Mouse (Mus musculus): ENCODE results near the gene Wfdc6b. TPM values are rescaled to one million over a fixed set of nuclear protein-coding genes. Genes with fewer than 3 reads are reported as not detected.

The Wfdc6b gene
- polyA plus RNA-seq, 1 experiment: not detected

GRCm38 (mm10) chr2:164593494-164593893 lies 19.8 kb upstream of the Wfdc6b start, which contains the start of gene Eppin:
Gene Eppin (minus strand): TSS chr2:164593594.
- H3K4me3 ChIP-seq (ENCODE audit: control insufficient read depth, insufficient read depth, low read length): no peak within 1 kb of the TSS
- no peaks in the 10 kb centered on the region for H3K27me3 ChIP-seq (ENCODE audit: control insufficient read depth, insufficient read depth, low read length)
- WGBS: 82% methylated on average over 4 of the region's 4 CpGs
- no peaks in the 10 kb centered on the region for H3K36me3 ChIP-seq (ENCODE audit: control insufficient read depth, insufficient read depth, low read length)
- H3K4me1 ChIP-seq (replicated peaks; ENCODE audit: control insufficient read depth, insufficient read depth, low read length): no peaks in the 10 kb centered on the region
- H3K27ac ChIP-seq (ENCODE audit: control insufficient read depth, insufficient read depth, low read length): no peak within 1 kb of the TSS
- DNase-seq: no peak
- TF ChIP-seq POLR2A (IDR thresholded peaks at IDR 0.05; ENCODE audit: control insufficient read depth, extremely low read depth, insufficient read depth, low read length, poor library complexity): no peak
- TF ChIP-seq CTCF (IDR thresholded peaks at IDR 0.05; ENCODE audit: borderline replicate concordance, control insufficient read depth, extremely low read depth, insufficient read depth, low read length, poor library complexity): no peak

- Histone ChIP-seq H3K36me3 (ENCODE audit: control insufficient read depth, insufficient read depth, low read length) (no peaks in the 10 kb centered on the region), H3K4me1 (replicated peaks; ENCODE audit: control insufficient read depth, insufficient read depth, low read length) (no peaks in the 10 kb centered on the region), H3K27me3 (ENCODE audit: control insufficient read depth, insufficient read depth, low read length) (no peaks in the 10 kb centered on the region), H3K27ac (ENCODE audit: control insufficient read depth, insufficient read depth, low read length) (no peak overlapping the region), H3K4me3 (ENCODE audit: control insufficient read depth, insufficient read depth, low read length) (no peak overlapping the region)
- TF ChIP-seq CTCF (IDR thresholded peaks at IDR 0.05; ENCODE audit: borderline replicate concordance, control insufficient read depth, extremely low read depth, insufficient read depth, low read length, poor library complexity): no peak
- TF ChIP-seq POLR2A (IDR thresholded peaks at IDR 0.05; ENCODE audit: control insufficient read depth, extremely low read depth, insufficient read depth, low read length, poor library complexity): no peak
- no peak for DNase-seq
- WGBS: 63% methylated on average over 3 of the region's 3 CpGs
These were observed 13.1 kb upstream of the Wfdc6b start for GRCm38 (mm10) chr2:164600179-164600578.

GRCm38 (mm10) chr2:164603482-164603881 lies 9.8 kb upstream of the Wfdc6b start:
- no peaks in the 10 kb centered on the region for H3K27me3 ChIP-seq (ENCODE audit: control insufficient read depth, insufficient read depth, low read length)
- H3K36me3 ChIP-seq (ENCODE audit: control insufficient read depth, insufficient read depth, low read length): no peaks in the 10 kb centered on the region
- 95% methylated on average over 3 of the region's 3 CpGs for WGBS
- TF ChIP-seq CTCF (IDR thresholded peaks at IDR 0.05; ENCODE audit: borderline replicate concordance, control insufficient read depth, extremely low read depth, insufficient read depth, low read length, poor library complexity) (no peak), POLR2A (IDR thresholded peaks at IDR 0.05; ENCODE audit: control insufficient read depth, extremely low read depth, insufficient read depth, low read length, poor library complexity) (no peak)
- no peak overlapping the region for H3K4me3 ChIP-seq (ENCODE audit: control insufficient read depth, insufficient read depth, low read length)
- no peak for DNase-seq
- no peaks in the 10 kb centered on the region for H3K4me1 ChIP-seq (replicated peaks; ENCODE audit: control insufficient read depth, insufficient read depth, low read length)
- H3K27ac ChIP-seq (ENCODE audit: control insufficient read depth, insufficient read depth, low read length): no peak overlapping the region

GRCm38 (mm10) chr2:164604411-164604810 lies 8.9 kb upstream of the Wfdc6b start:
- H3K4me3 ChIP-seq (ENCODE audit: control insufficient read depth, insufficient read depth, low read length): no peak overlapping the region
- DNase-seq: no peak
- no peaks in the 10 kb centered on the region for H3K27me3 ChIP-seq (ENCODE audit: control insufficient read depth, insufficient read depth, low read length)
- H3K36me3 ChIP-seq (ENCODE audit: control insufficient read depth, insufficient read depth, low read length): no peaks in the 10 kb centered on the region
- no peak overlapping the region for H3K27ac ChIP-seq (ENCODE audit: control insufficient read depth, insufficient read depth, low read length)
- H3K4me1 ChIP-seq (replicated peaks; ENCODE audit: control insufficient read depth, insufficient read depth, low read length): no peaks in the 10 kb centered on the region
- TF ChIP-seq POLR2A (IDR thresholded peaks at IDR 0.05; ENCODE audit: control insufficient read depth, extremely low read depth, insufficient read depth, low read length, poor library complexity) (no peak), CTCF (IDR thresholded peaks at IDR 0.05; ENCODE audit: borderline replicate concordance, control insufficient read depth, extremely low read depth, insufficient read depth, low read length, poor library complexity) (no peak)
- 91% methylated on average over 8 of the region's 8 CpGs for WGBS

- TF ChIP-seq POLR2A (IDR thresholded peaks at IDR 0.05; ENCODE audit: control insufficient read depth, extremely low read depth, insufficient read depth, low read length, poor library complexity) (no peak), CTCF (IDR thresholded peaks at IDR 0.05; ENCODE audit: borderline replicate concordance, control insufficient read depth, extremely low read depth, insufficient read depth, low read length, poor library complexity) (no peak)
- WGBS: 72% methylated on average over 6 of the region's 6 CpGs
- no peaks in the 10 kb centered on the region for H3K27me3 ChIP-seq (ENCODE audit: control insufficient read depth, insufficient read depth, low read length)
- DNase-seq: no peak
- H3K27ac ChIP-seq (ENCODE audit: control insufficient read depth, insufficient read depth, low read length): no peak overlapping the region
- no peak overlapping the region for H3K4me3 ChIP-seq (ENCODE audit: control insufficient read depth, insufficient read depth, low read length)
- H3K4me1 ChIP-seq (replicated peaks; ENCODE audit: control insufficient read depth, insufficient read depth, low read length): no peaks in the 10 kb centered on the region
- no peaks in the 10 kb centered on the region for H3K36me3 ChIP-seq (ENCODE audit: control insufficient read depth, insufficient read depth, low read length)
These were observed 4.5 kb upstream of the Wfdc6b start for GRCm38 (mm10) chr2:164608781-164609180.

GRCm38 (mm10) chr2:164615386-164615785 lies 2.1 kb downstream of the Wfdc6b start:
- no peaks in the 10 kb centered on the region for H3K36me3 ChIP-seq (ENCODE audit: control insufficient read depth, insufficient read depth, low read length)
- DNase-seq: no peak
- TF ChIP-seq CTCF (IDR thresholded peaks at IDR 0.05; ENCODE audit: borderline replicate concordance, control insufficient read depth, extremely low read depth, insufficient read depth, low read length, poor library complexity): no peak
- TF ChIP-seq POLR2A (IDR thresholded peaks at IDR 0.05; ENCODE audit: control insufficient read depth, extremely low read depth, insufficient read depth, low read length, poor library complexity): no peak
- no peaks in the 10 kb centered on the region for H3K27me3 ChIP-seq (ENCODE audit: control insufficient read depth, insufficient read depth, low read length)
- H3K27ac ChIP-seq (ENCODE audit: control insufficient read depth, insufficient read depth, low read length): no peak overlapping the region
- no peaks in the 10 kb centered on the region for H3K4me1 ChIP-seq (replicated peaks; ENCODE audit: control insufficient read depth, insufficient read depth, low read length)
- 94% methylated on average over 3 of the region's 3 CpGs for WGBS
- no peak overlapping the region for H3K4me3 ChIP-seq (ENCODE audit: control insufficient read depth, insufficient read depth, low read length)

GRCm38 (mm10) chr2:164619050-164619449 lies 5.7 kb downstream of the Wfdc6b start:
- WGBS: 92% methylated on average over 5 of the region's 5 CpGs

More at GRCm38 (mm10) chr2:164619050-164619449, 5.7 kb downstream of the Wfdc6b start:
- Histone ChIP-seq H3K27me3 (ENCODE audit: control insufficient read depth, insufficient read depth, low read length) (no peaks in the 10 kb centered on the region), H3K4me1 (replicated peaks; ENCODE audit: control insufficient read depth, insufficient read depth, low read length) (no peaks in the 10 kb centered on the region), H3K4me3 (ENCODE audit: control insufficient read depth, insufficient read depth, low read length) (no peak overlapping the region), H3K27ac (ENCODE audit: control insufficient read depth, insufficient read depth, low read length) (no peak overlapping the region), H3K36me3 (ENCODE audit: control insufficient read depth, insufficient read depth, low read length) (no peaks in the 10 kb centered on the region)
- no peak for DNase-seq
- no peak for TF ChIP-seq POLR2A (IDR thresholded peaks at IDR 0.05; ENCODE audit: control insufficient read depth, extremely low read depth, insufficient read depth, low read length, poor library complexity)

All from thymus, adult 2 months (tissue).